Mouse (Mus musculus) liver, embryonic 16.5 days (tissue): ENCODE results near the gene Esp6. TPM values are rescaled to one million over a fixed set of nuclear protein-coding genes. Genes with fewer than 3 reads are reported as not detected.
"Not testable (repeated sequence)": the region's sequence is repeated elsewhere in the genome, so short reads cannot be mapped to it uniquely, and the experiment has no call there.

ENCODE experiments used
- ATAC-seq: fragments of 200-750 bp; cut with Nextera tagmentation; 2 replicates; pipeline ENCODE4 v1.8.0; 2017; ENCODE audit warnings: low read depth, mild to moderate bottlenecking, moderate number of reproducible peaks, moderate library complexity
- H3K27ac ChIP-seq: fragments of 300-500 bp; sonication (generic); 2 replicates; pipeline ENCODE4 v1.5.1; 2014; ENCODE audit warnings: mild to moderate bottlenecking, low read length
- H3K27me3 ChIP-seq: fragments of 300-500 bp; sonication (generic); 2 replicates; pipeline ENCODE4 v1.6.1; 2014; ENCODE audit warnings: low read depth, low read length, mixed read lengths; ENCODE audit not compliant: control insufficient read depth, insufficient read depth
- H3K36me3 ChIP-seq: fragments of 300-500 bp; sonication (generic); 2 replicates; pipeline ENCODE4 v1.6.1; 2014; ENCODE audit warnings: mild to moderate bottlenecking; ENCODE audit not compliant: control insufficient read depth, insufficient read depth
- H3K4me1 ChIP-seq: fragments of 300-500 bp; sonication (generic); 2 replicates; pipeline ENCODE4 v1.6.1; 2014; ENCODE audit warnings: low read depth, low read length, mixed read lengths; ENCODE audit not compliant: control insufficient read depth
- H3K4me2 ChIP-seq: fragments of 300-500 bp; sonication (generic); 2 replicates; pipeline ENCODE4 v1.6.1; 2014; ENCODE audit warnings: low read depth, low read length, mixed read lengths
- H3K4me3 ChIP-seq: fragments of 300-500 bp; sonication (generic); 2 replicates; pipeline ENCODE4 v1.5.1; 2014; ENCODE audit warnings: low read depth, mild to moderate bottlenecking, low read length
- H3K9ac ChIP-seq: fragments of 300-500 bp; sonication (generic); 2 replicates; pipeline ENCODE4 v1.6.1; 2014; ENCODE audit warnings: low read depth, low read length
- H3K9me3 ChIP-seq: fragments of 300-500 bp; sonication (generic); replicated peaks from 2 replicates; pipeline ENCODE4 v1.6.1; 2016; ENCODE audit warnings: low read length; ENCODE audit not compliant: control insufficient read depth
- WGBS: fragments of 180-500 bp; shearing (Covaris S2); extraction: QIAGEN DNeasy Blood & Tissue Kit; methylation state at CpG from one replicate; pipeline ENCODE4 v1.1.7; 2014; ENCODE audit not compliant: insufficient replicate concordance; 5-methylcytosine and 5-hydroxymethylcytosine counted together
- polyA plus RNA-seq: library from polyadenylated mRNA; unstranded; fragments of >200 nt; fragmentation: Nextera tagmentation; extraction: Ambion mirVana; gene quantifications from 2 replicates; pipeline ENCODE4 v1.2.1, GENCODE M21; 2015

Esp6 gene
- polyA plus RNA-seq: not detected in 2 replicates

DNA sequence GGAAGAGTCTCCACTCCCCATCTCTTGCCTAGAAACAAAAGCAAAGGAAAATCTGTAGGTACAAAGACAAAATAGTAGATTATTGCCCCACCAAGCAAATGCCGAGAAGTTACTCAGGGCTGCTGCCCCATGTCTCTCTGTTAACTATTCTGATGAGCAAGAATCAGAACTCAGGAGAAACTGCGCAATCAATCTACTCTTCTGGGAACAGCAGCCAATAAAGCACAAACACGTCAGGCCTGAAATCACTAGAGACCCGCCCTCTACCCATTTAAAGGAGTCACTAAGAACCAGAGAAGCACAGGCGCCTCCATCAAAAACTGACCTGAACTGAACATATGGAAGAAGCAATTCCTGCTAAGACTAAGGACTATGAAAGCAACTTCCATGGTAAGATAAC lies at the start of gene Esp6:
Esp6 (plus strand) TSS at position 301 of the 400 bp plus-strand sequence.
- H3K9ac ChIP-seq: no peak within 1 kb of the TSS
- no peaks in the 10 kb centered on the region for H3K4me1 ChIP-seq
- H3K36me3 ChIP-seq: no peaks in the 10 kb centered on the region
- H3K4me3 ChIP-seq: no peak within 1 kb of the TSS
- ATAC-seq: no peak
- no peaks in the 10 kb centered on the region for H3K27me3 ChIP-seq
- WGBS: 62% methylated on average over 5 of the region's 5 CpGs
- H3K9me3 ChIP-seq: no peaks in the 10 kb centered on the region
- no peak within 1 kb of the TSS for H3K4me2 ChIP-seq
- no peak within 1 kb of the TSS for H3K27ac ChIP-seq

DNA sequence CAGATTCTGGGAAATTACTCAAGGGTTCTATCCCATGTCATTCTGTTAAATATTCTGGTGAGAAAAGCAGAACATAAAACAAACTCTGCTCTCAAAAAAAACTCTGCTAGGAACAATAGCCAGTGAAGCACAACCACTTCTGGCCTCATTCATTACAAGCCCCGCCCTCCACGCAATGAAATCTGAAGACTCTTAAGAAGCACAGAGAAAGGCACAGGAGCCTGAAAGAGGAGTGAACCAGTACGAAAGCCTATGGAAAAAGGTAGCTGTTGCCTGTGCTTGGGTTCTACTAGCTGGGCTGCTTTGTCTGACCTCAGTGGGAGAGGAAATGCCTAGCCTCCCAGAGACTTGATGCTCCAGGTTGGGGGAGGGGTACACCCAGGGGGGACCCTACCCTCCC lies 41.5 kb upstream of the Esp6 start, which contains the start of gene Esp8:
Esp8 (plus strand) TSS at position 205 of the 400 bp plus-strand sequence.
- Histone ChIP-seq H3K36me3 (no peaks in the 10 kb centered on the region), H3K27me3 (no peaks in the 10 kb centered on the region), H3K9ac (no peak within 1 kb of the TSS), H3K4me3 (no peak within 1 kb of the TSS), H3K9me3 (no peaks in the 10 kb centered on the region), H3K27ac (no peak within 1 kb of the TSS), H3K4me1 (no peaks in the 10 kb centered on the region), H3K4me2 (no peak within 1 kb of the TSS)
- no peak for ATAC-seq
- 48% methylated on average over 3 of the region's 3 CpGs for WGBS

- H3K36me3 ChIP-seq: no peaks in the 10 kb centered on the region
- H3K4me1 ChIP-seq: no peaks in the 10 kb centered on the region
- H3K27ac ChIP-seq: no peak overlapping the region
- no peak overlapping the region for H3K9ac ChIP-seq
- no peak for ATAC-seq
- WGBS: 58% methylated on average over 3 of the region's 3 CpGs
- no peak overlapping the region for H3K4me2 ChIP-seq
- no peak overlapping the region for H3K4me3 ChIP-seq
- no peaks in the 10 kb centered on the region for H3K9me3 ChIP-seq
- H3K27me3 ChIP-seq: no peaks in the 10 kb centered on the region
Measured at GRCm38 (mm10) chr17:40529813-40530212, 31.5 kb upstream of the Esp6 start.

GRCm38 (mm10) chr17:40531147-40531546 lies 30.2 kb upstream of the Esp6 start:
- H3K27me3 ChIP-seq: no peaks in the 10 kb centered on the region
- H3K27ac ChIP-seq: no peak overlapping the region
- no peak overlapping the region for H3K4me3 ChIP-seq
- 68% methylated on average over 1 of the region's 1 CpGs for WGBS
- no peaks in the 10 kb centered on the region for H3K4me1 ChIP-seq
- no peaks in the 10 kb centered on the region for H3K9me3 ChIP-seq
- H3K4me2 ChIP-seq: no peak overlapping the region
- H3K36me3 ChIP-seq: no peaks in the 10 kb centered on the region
- H3K9ac ChIP-seq: no peak overlapping the region
- no peak for ATAC-seq

- 50% methylated on average over 5 of the region's 5 CpGs for WGBS
- not testable (repeated sequence) for H3K4me1 ChIP-seq, ATAC-seq, H3K9ac ChIP-seq, H3K4me2 ChIP-seq, H3K27me3 ChIP-seq, H3K9me3 ChIP-seq, H3K4me3 ChIP-seq, H3K27ac ChIP-seq, H3K36me3 ChIP-seq
Measured at GRCm38 (mm10) chr17:40547005-40547404, 14.3 kb upstream of the Esp6 start.

DNA sequence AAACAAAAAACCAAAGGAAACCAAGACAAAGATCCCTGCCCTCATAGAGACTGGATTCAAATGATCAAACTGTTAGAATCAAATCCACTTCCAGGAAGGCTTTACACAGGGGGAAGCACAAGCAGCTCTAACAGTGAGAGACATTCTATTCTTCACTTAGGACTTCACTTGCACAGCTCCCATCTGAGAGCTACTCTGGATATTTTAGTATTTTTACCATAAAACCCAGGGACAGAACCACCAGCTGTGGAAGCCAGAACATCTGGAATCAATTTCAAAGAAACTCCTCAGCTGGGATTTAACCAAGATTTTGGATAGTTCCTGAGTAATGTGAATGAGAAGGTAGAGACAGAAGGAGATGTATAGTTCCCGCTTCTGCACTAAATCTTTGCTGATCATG lies 7.8 kb upstream of the Esp6 start:
- WGBS: 63% methylated on average over 1 of the region's 1 CpGs
- H3K9ac ChIP-seq: no peak overlapping the region
- H3K27ac ChIP-seq: no peak overlapping the region
- H3K36me3 ChIP-seq: no peaks in the 10 kb centered on the region
- no peaks in the 10 kb centered on the region for H3K27me3 ChIP-seq
- H3K4me1 ChIP-seq: no peaks in the 10 kb centered on the region
- H3K9me3 ChIP-seq: no peaks in the 10 kb centered on the region
- no peak for ATAC-seq
- H3K4me3 ChIP-seq: no peak overlapping the region
- no peak overlapping the region for H3K4me2 ChIP-seq

DNA sequence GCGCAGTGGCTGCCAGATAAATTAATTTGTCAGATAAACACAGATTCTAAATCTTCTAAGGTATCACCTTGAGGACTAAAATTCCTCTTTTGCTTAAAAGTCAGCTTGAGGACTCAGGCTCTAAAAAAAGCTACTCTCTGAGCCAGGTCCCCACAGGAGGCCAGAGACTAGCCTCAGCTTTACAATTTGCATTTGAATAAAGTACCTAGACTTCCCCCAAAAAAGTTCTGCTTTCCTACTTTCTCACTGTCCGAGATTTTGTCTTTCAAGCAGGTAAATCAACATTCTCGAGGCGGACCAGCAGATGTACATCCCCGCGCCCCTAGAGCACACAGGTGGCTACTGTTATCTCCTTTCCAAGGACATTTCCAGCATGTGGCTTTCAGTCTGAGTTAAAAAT lies 22.6 kb downstream of the Esp6 start:
- not testable (repeated sequence) for H3K27me3 ChIP-seq, H3K9me3 ChIP-seq, H3K4me1 ChIP-seq, H3K4me2 ChIP-seq, H3K9ac ChIP-seq, ATAC-seq, H3K27ac ChIP-seq, H3K36me3 ChIP-seq, H3K4me3 ChIP-seq
- WGBS: 44% methylated on average over 6 of the region's 6 CpGs

GRCm38 (mm10) chr17:40591297-40591696 lies 30.0 kb downstream of the Esp6 start:
- no peaks in the 10 kb centered on the region for H3K4me1 ChIP-seq
- no peak overlapping the region for H3K27ac ChIP-seq
- no peak overlapping the region for H3K4me2 ChIP-seq
- H3K36me3 ChIP-seq: no peaks in the 10 kb centered on the region
- no peak overlapping the region for H3K9ac ChIP-seq
- H3K4me3 ChIP-seq: no peak overlapping the region
- no peaks in the 10 kb centered on the region for H3K9me3 ChIP-seq
- no peak for ATAC-seq
- H3K27me3 ChIP-seq: no peaks in the 10 kb centered on the region

GRCm38 (mm10) chr17:40598294-40598693 lies 37.0 kb downstream of the Esp6 start, which contains the start of gene Esp4:
TSS of gene Esp4 (plus strand) at chr17:40598594.
- Histone ChIP-seq H3K4me2 (no peak within 1 kb of the TSS), H3K9me3 (no peaks in the 10 kb centered on the region), H3K4me3 (no peak within 1 kb of the TSS), H3K4me1 (no peaks in the 10 kb centered on the region), H3K27ac (no peak within 1 kb of the TSS), H3K27me3 (no peaks in the 10 kb centered on the region), H3K9ac (no peak within 1 kb of the TSS), H3K36me3 (no peaks in the 10 kb centered on the region)
- no peak for ATAC-seq
